Mouse (Mus musculus) myocyte (in vitro differentiated cells): ENCODE measurements around the gene Tchp.

Experiments
- E2F4 ChIP-seq: IDR thresholded peaks from one replicate; pipeline ENCODE4 v1.6.1; 2011; ENCODE audit warnings: mild to moderate bottlenecking, control low read depth, moderate library complexity; ENCODE audit not compliant: insufficient read depth
- MAX ChIP-seq: IDR thresholded peaks from one replicate; pipeline ENCODE4 v1.6.1; 2011; ENCODE audit warnings: low read depth, mild to moderate bottlenecking, control low read depth
- POLR2A ChIP-seq: IDR thresholded peaks from one replicate; pipeline ENCODE4 v1.6.1; 2011; ENCODE audit warnings: low read depth, mild to moderate bottlenecking, control low read depth, moderate library complexity; ENCODE audit not compliant: insufficient read length

GRCm38 (mm10) chr5:114714551-114714950 lies 7.0 kb downstream of the Tchp start:
- TF ChIP-seq POLR2A: no peak
- TF ChIP-seq E2F4: no peak
- no peak for TF ChIP-seq MAX
